Mouse (Mus musculus): ENCODE data around the gene Vmn2r104.

The Vmn2r104 gene

GRCm38 (mm10) chr17:20048236-20048635, at the start of gene Vmn2r104:
Gene Vmn2r104, minus strand, starts transcription at chr17:20048336.
- DNase-seq, result no peak

GRCm38 (mm10) chr17:20074090-20074489, 26.0 kb upstream of the Vmn2r104 start:
- no peak for DNase-seq

GRCm38 (mm10) chr17:20071656-20072396, 23.7 kb upstream of the Vmn2r104 start:
- DNase-seq, result no peak
